Mouse (Mus musculus) layer of hippocampus, adult 8-10 months (tissue): ENCODE measurements around the gene Krtap9-1. TPM values are rescaled to one million over a fixed set of nuclear protein-coding genes. Genes with fewer than 3 reads are reported as not detected.
"Not testable (repeated sequence)": the region's sequence is repeated elsewhere in the genome, so short reads cannot be mapped to it uniquely, and the experiment has no call there.

Experiments used
- DNase-seq, 2 experiments: peaks; one replicate each; pipeline ENCODE4 v3.0.0; 2022; ENCODE audit warnings: low spot score in 2 of 2
- total RNA-seq, 4 experiments: library from RNA; stranded (reverse); gene quantifications; 2 replicates each; pipeline ENCODE4 v1.2.4; 2022

The Krtap9-1 gene
- not detected for total RNA-seq

- not testable (repeated sequence) for DNase-seq
These were observed at the start of gene Krtap9-1 for GRCm38 (mm10) chr11:99873089-99873488. TSS of gene Krtap9-1 (plus strand) at chr11:99873389.

GRCm38 (mm10) chr11:99837966-99838365, 35.2 kb upstream of the Krtap9-1 start, which contains the start of gene 2300003K06Rik:
TSS of gene 2300003K06Rik (minus strand) at chr11:99838066.
- no peak for DNase-seq

- DNase-seq: no peak
These were observed 31.0 kb upstream of the Krtap9-1 start for GRCm38 (mm10) chr11:99842185-99842584.

GRCm38 (mm10) chr11:99846746-99847145, 26.4 kb upstream of the Krtap9-1 start:
- DNase-seq: no peak

GRCm38 (mm10) chr11:99851508-99851907, 21.7 kb upstream of the Krtap9-1 start, which contains the start of gene Krtap4-16:
TSS of gene Krtap4-16 (minus strand) at chr11:99851608.
- DNase-seq: no peak

- no peak for DNase-seq
These were observed 19.1 kb upstream of the Krtap9-1 start for GRCm38 (mm10) chr11:99854121-99854520.

- DNase-seq: no peak
These were observed 15.6 kb upstream of the Krtap9-1 start, which contains the start of gene Gm11568 for GRCm38 (mm10) chr11:99857617-99858016. TSS of gene Gm11568 (plus strand) at chr11:99857917.

- no peak for DNase-seq
These were observed 14.4 kb upstream of the Krtap9-1 start for GRCm38 (mm10) chr11:99858761-99859160.

- DNase-seq: not testable (repeated sequence)
These were observed 9.0 kb upstream of the Krtap9-1 start, which contains the start of gene Gm11559 for GRCm38 (mm10) chr11:99864176-99864575. TSS of gene Gm11559 (plus strand) at chr11:99864476.

- DNase-seq: not testable (repeated sequence)
These were observed 5.7 kb downstream of the Krtap9-1 start, which contains the start of gene Gm11567 for GRCm38 (mm10) chr11:99878887-99879286. TSS of gene Gm11567 (plus strand) at chr11:99879187.

GRCm38 (mm10) chr11:99907620-99908019, 34.4 kb downstream of the Krtap9-1 start, which contains the start of gene Krtap31-1:
TSS of gene Krtap31-1 (plus strand) at chr11:99907920.
- no peak for DNase-seq

GRCm38 (mm10) chr11:99914451-99914850, 41.3 kb downstream of the Krtap9-1 start, which contains the start of gene Gm11565:
TSS of gene Gm11565 (plus strand) at chr11:99914751.
- no peak for DNase-seq

Other genes starting within 250 kb of the Krtap9-1 start
- gene Krtap4-1, start 245.2 kb upstream of the Krtap9-1 start, total RNA-seq: not detected
- gene Krtap4-2, start 238.3 kb upstream of the Krtap9-1 start, total RNA-seq: not detected
- gene Krtap4-7, start 229.3 kb upstream of the Krtap9-1 start, total RNA-seq: not detected
- gene Gm11555, start 223.2 kb upstream of the Krtap9-1 start, total RNA-seq: not detected
- gene Gm11563, start 214.4 kb upstream of the Krtap9-1 start, total RNA-seq: not detected
- gene Krtap4-6, start 207.4 kb upstream of the Krtap9-1 start, total RNA-seq: not detected
- not detected for gene Gm14190, start 182.6 kb upstream of the Krtap9-1 start, total RNA-seq
- not detected for gene Gm14180, start 139.1 kb upstream of the Krtap9-1 start, total RNA-seq
- not detected for gene Gm11595, start 100.5 kb upstream of the Krtap9-1 start, total RNA-seq
- not detected for gene Krtap4-8, start 92.7 kb upstream of the Krtap9-1 start, total RNA-seq
- gene Krtap4-9, start 88.2 kb upstream of the Krtap9-1 start, total RNA-seq: not detected
- gene Gm11596, start 79.9 kb upstream of the Krtap9-1 start, total RNA-seq: not detected
- gene Gm11569, start 74.5 kb upstream of the Krtap9-1 start, total RNA-seq: not detected
- gene Gm11554, start 68.9 kb upstream of the Krtap9-1 start, total RNA-seq: not detected
- not detected for gene Krtap4-13, start 63.5 kb upstream of the Krtap9-1 start, total RNA-seq
- not detected for gene Gm11564, start 57.7 kb upstream of the Krtap9-1 start, total RNA-seq
- gene 2300003K06Rik, start 35.3 kb upstream of the Krtap9-1 start, total RNA-seq: not detected
- not detected for gene Krtap4-16, start 21.8 kb upstream of the Krtap9-1 start, total RNA-seq
- gene Gm11568, start 15.5 kb upstream of the Krtap9-1 start, total RNA-seq: not detected
- gene Gm11559, start 8.9 kb upstream of the Krtap9-1 start, total RNA-seq: not detected
- not detected for gene Gm11567, start 5.8 kb downstream of the Krtap9-1 start, total RNA-seq
- gene Krtap31-1, start 34.5 kb downstream of the Krtap9-1 start, total RNA-seq: not detected
- not detected for gene Gm11565, start 41.4 kb downstream of the Krtap9-1 start, total RNA-seq
- not detected for gene Krtap31-2, start 62.9 kb downstream of the Krtap9-1 start, total RNA-seq
- not detected for gene Krtap9-5, start 75.1 kb downstream of the Krtap9-1 start, total RNA-seq
- gene Krtap29-1, start 105.7 kb downstream of the Krtap9-1 start, total RNA-seq: not detected
- gene Krtap16-1, start 113.2 kb downstream of the Krtap9-1 start, total RNA-seq: not detected
- not detected for gene Krtap17-1, start 120.6 kb downstream of the Krtap9-1 start, total RNA-seq
- gene Krt33a, start 142.8 kb downstream of the Krtap9-1 start, total RNA-seq: not detected
- gene Krt33b, start 156.5 kb downstream of the Krtap9-1 start, total RNA-seq: not detected
- not detected for gene Krt34, start 168.2 kb downstream of the Krtap9-1 start, total RNA-seq
- not detected for gene Krt31, start 177.2 kb downstream of the Krtap9-1 start, total RNA-seq
- not detected for gene Krt32, start 214.8 kb downstream of the Krtap9-1 start, total RNA-seq
- not detected for gene Krt35, start 222.9 kb downstream of the Krtap9-1 start, total RNA-seq
- not detected for gene Krt36, start 232.2 kb downstream of the Krtap9-1 start, total RNA-seq
- not detected for gene Krt13, start 248.2 kb downstream of the Krtap9-1 start, total RNA-seq